Mouse (Mus musculus): ENCODE measurements around the gene Cd4.

The Cd4 gene

DNA sequence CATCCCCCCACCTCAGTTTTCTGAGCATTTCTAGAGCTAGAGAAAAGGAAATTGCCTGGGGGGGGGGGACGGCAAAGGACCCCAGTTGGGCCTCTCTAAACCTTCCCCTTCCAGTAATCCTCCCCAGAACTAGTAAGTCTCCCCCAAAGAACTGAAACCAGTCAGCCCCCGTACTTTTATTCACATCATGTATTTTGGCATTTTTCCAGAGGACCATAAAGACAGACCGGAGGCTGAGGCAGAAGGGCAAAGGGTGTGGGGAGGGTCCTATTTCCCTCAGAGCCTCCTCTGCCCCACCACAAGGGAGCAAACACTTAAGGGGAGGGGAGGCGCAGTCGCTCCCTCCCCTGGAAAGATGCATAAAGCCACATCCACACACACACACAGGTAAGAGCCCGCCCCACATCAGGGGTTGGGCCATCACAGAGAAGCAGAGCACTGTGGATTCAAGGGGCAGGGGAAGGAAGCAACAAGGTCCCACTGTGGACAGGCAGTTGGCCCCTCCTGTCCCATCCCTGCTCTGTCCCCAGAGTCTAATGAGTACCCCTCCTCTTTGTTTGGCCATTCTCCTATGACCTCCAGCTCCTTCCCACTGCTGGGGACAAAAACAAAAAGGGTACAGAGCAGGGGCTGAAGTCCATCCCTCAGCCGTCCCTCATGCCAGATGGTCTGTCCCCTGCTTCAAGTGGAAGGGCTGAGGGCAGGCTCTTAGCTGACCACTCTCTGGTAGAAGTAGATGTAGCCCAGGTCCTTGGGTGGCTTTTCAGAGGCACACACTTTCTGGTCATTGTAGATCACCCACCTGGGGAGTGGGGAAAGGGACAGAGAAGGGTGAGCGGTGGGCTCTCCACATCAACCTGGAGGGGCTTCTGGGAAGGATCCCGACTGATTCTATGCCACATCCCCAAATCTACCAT, 72.9 kb downstream of the Cd4 start:
- no peak for DNase-seq (ENCODE audit: extremely low spot score, low spot score)
